Mouse (Mus musculus): ENCODE results near the gene Shpk. TPM values are rescaled to one million over a fixed set of nuclear protein-coding genes. Genes with fewer than 3 reads are reported as not detected.

Shpk gene
- total RNA-seq, 1 experiment: 2.3 TPM

GRCm38 (mm10) chr11:73169231-73169630, 30.0 kb upstream of the Shpk start:
- Histone ChIP-seq H3K9me3 (ENCODE audit: control insufficient read depth, insufficient read depth, low read depth, low read length) (no peaks in the 10 kb centered on the region), H3K36me3 (ENCODE audit: control insufficient read depth, insufficient read depth, low read length, poor library complexity, severe bottlenecking) (peaks cover 6% of the 10 kb centered on the region), H3K4me3 (ENCODE audit: insufficient read depth in 1 of 2, low read depth in 1 of 2, low read length in 2 of 2, poor library complexity in 1 of 2, severe bottlenecking in 1 of 2) (no peak overlapping the region), H3K27ac (ENCODE audit: insufficient read depth, low read depth, low read length, poor library complexity, severe bottlenecking) (no peak overlapping the region), H3K9ac (ENCODE audit: insufficient read depth, low read depth, low read length, poor library complexity, severe bottlenecking) (no peak overlapping the region), H3K4me1 (ENCODE audit: control insufficient read depth in 2 of 2, insufficient read depth in 2 of 2, low read length in 2 of 2, poor library complexity in 1 of 2) (peaks cover 0 to 3% of the 10 kb centered on the region in 2 experiments; a peak in 3 of 4 replicates)
- DNase-seq (ENCODE audit: low read depth, low spot score): peak; percentile 78
- in situ Hi-C loops (cut with MboI; ENCODE audit: low sequenced_read_pairs in 2 of 2, unreplicated experiment in 2 of 2): no loop called here
- 0 out of 2 replicates have a peak, but pooled peaks have one; percentile 27 for TF ChIP-seq HCFC1 (IDR thresholded peaks at IDR 0.05; ENCODE audit: borderline replicate concordance, insufficient read depth, low read length)
- no peak for TF ChIP-seq CHD2 (IDR thresholded peaks at IDR 0.05; ENCODE audit: low read depth, low read length)
- 0 out of 2 replicates have a peak, but pooled peaks have one; percentile 42 for TF ChIP-seq ZC3H11A (IDR thresholded peaks at IDR 0.05; ENCODE audit: borderline replicate concordance, low read depth, low read length)

DNA sequence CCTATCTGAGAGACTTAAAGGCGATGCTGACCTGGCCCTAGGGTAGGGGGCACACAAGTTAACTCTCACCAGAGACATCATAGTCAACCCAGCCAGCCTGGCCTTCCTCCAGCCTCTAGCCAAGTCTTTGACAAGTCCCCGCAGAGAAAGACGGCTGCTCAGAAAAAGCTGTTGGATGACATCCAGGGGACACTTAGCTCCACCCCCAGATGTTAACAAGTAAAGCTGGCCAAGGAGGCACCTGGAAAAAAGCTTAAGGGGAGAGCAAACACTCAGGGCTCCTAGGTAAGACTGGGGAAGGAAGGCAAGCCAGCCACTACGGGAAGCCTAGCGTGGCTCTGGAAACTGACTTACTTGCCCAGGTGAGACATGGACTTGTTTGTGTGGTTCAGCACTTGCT, 27.1 kb upstream of the Shpk start:
- DNase-seq (ENCODE audit: low read depth, low spot score): no peak
- TF ChIP-seq HCFC1 (IDR thresholded peaks at IDR 0.05; ENCODE audit: borderline replicate concordance, insufficient read depth, low read length) (no peak), ZC3H11A (IDR thresholded peaks at IDR 0.05; ENCODE audit: borderline replicate concordance, low read depth, low read length) (no peak)
- Histone ChIP-seq H3K4me1 (ENCODE audit: control insufficient read depth in 2 of 2, insufficient read depth in 2 of 2, low read length in 2 of 2, poor library complexity in 1 of 2) (peaks cover 3 to 5% of the 10 kb centered on the region in 2 experiments), H3K9ac (ENCODE audit: insufficient read depth, low read depth, low read length, poor library complexity, severe bottlenecking) (no peak overlapping the region), H3K9me3 (ENCODE audit: control insufficient read depth, insufficient read depth, low read depth, low read length) (no peaks in the 10 kb centered on the region), H3K36me3 (ENCODE audit: control insufficient read depth, insufficient read depth, low read length, poor library complexity, severe bottlenecking) (peaks cover 8% of the 10 kb centered on the region), H3K27ac (ENCODE audit: insufficient read depth, low read depth, low read length, poor library complexity, severe bottlenecking) (no peak overlapping the region), H3K4me3 (ENCODE audit: insufficient read depth in 1 of 2, low read depth in 1 of 2, low read length in 2 of 2, poor library complexity in 1 of 2, severe bottlenecking in 1 of 2) (no peak overlapping the region)
- in situ Hi-C loops (cut with MboI; ENCODE audit: low sequenced_read_pairs in 2 of 2, unreplicated experiment in 2 of 2): no loop called here

DNA sequence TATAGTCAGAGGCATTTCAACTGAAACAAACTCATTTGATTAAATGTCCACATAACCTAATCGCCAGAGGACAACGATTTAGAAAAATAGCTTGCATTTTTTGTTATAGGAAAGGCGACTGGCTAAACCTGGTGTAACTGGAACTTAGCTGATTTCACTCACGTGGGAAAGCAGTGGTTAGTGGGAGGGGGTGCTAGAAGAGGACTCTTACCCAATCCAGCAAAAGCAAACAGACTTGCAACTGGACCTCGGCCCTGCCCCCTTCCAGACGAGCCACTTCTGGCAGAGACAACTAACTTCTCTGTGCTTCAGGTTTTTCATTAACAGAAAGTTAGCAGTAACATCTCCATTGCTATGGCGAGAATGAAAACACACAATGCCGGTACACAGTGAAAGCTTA, 23.6 kb upstream of the Shpk start:
- peak overlapping the region; percentile 97 to 100 for H3K4me3 ChIP-seq (ENCODE audit: insufficient read depth in 1 of 2, low read depth in 1 of 2, low read length in 2 of 2, poor library complexity in 1 of 2, severe bottlenecking in 1 of 2)
- H3K9me3 ChIP-seq (ENCODE audit: control insufficient read depth, insufficient read depth, low read depth, low read length): no peaks in the 10 kb centered on the region
- H3K36me3 ChIP-seq (ENCODE audit: control insufficient read depth, insufficient read depth, low read length, poor library complexity, severe bottlenecking): peaks cover 8% of the 10 kb centered on the region
- in situ Hi-C loops (cut with MboI; ENCODE audit: low sequenced_read_pairs in 2 of 2, unreplicated experiment in 2 of 2): no loop called here
- H3K4me1 ChIP-seq (ENCODE audit: control insufficient read depth in 2 of 2, insufficient read depth in 2 of 2, low read length in 2 of 2, poor library complexity in 1 of 2): peaks cover 0 to 5% of the 10 kb centered on the region in 2 experiments; a peak in 2 of 4 replicates
- peak overlapping the region; percentile 91; the same call in 1 of the 2 replicates for H3K9ac ChIP-seq (ENCODE audit: insufficient read depth, low read depth, low read length, poor library complexity, severe bottlenecking)
- TF ChIP-seq MAFK (IDR thresholded peaks at IDR 0.05; ENCODE audit: insufficient read depth, low read depth, low read length) (no peak), ZNF384 (IDR thresholded peaks at IDR 0.05; ENCODE audit: low read depth, low read length) (no peak), ZC3H11A (IDR thresholded peaks at IDR 0.05; ENCODE audit: borderline replicate concordance, low read depth, low read length) (no peak), HCFC1 (IDR thresholded peaks at IDR 0.05; ENCODE audit: borderline replicate concordance, insufficient read depth, low read length) (no peak), CHD2 (IDR thresholded peaks at IDR 0.05; ENCODE audit: low read depth, low read length) (no peak)
- H3K27ac ChIP-seq (ENCODE audit: insufficient read depth, low read depth, low read length, poor library complexity, severe bottlenecking): no peak overlapping the region
- DNase-seq (ENCODE audit: low read depth, low spot score): no peak

- Histone ChIP-seq H3K4me1 (ENCODE audit: control insufficient read depth in 2 of 2, insufficient read depth in 2 of 2, low read length in 2 of 2, poor library complexity in 1 of 2) (peaks cover 0 to 5% of the 10 kb centered on the region in 2 experiments; a peak in 2 of 4 replicates), H3K27ac (ENCODE audit: insufficient read depth, low read depth, low read length, poor library complexity, severe bottlenecking) (no peak overlapping the region), H3K36me3 (ENCODE audit: control insufficient read depth, insufficient read depth, low read length, poor library complexity, severe bottlenecking) (peaks cover 5% of the 10 kb centered on the region), H3K4me3 (ENCODE audit: insufficient read depth in 1 of 2, low read depth in 1 of 2, low read length in 2 of 2, poor library complexity in 1 of 2, severe bottlenecking in 1 of 2) (peak overlapping the region; percentile 97 to 100), H3K9ac (ENCODE audit: insufficient read depth, low read depth, low read length, poor library complexity, severe bottlenecking) (peak overlapping the region; percentile 91), H3K9me3 (ENCODE audit: control insufficient read depth, insufficient read depth, low read depth, low read length) (no peaks in the 10 kb centered on the region)
- in situ Hi-C loops (cut with MboI; ENCODE audit: low sequenced_read_pairs in 2 of 2, unreplicated experiment in 2 of 2): no loop called here
- TF ChIP-seq HCFC1 (IDR thresholded peaks at IDR 0.05; ENCODE audit: borderline replicate concordance, insufficient read depth, low read length) (no peak), CHD2 (IDR thresholded peaks at IDR 0.05; ENCODE audit: low read depth, low read length) (no peak), ZC3H11A (IDR thresholded peaks at IDR 0.05; ENCODE audit: borderline replicate concordance, low read depth, low read length) (no peak), MAFK (IDR thresholded peaks at IDR 0.05; ENCODE audit: insufficient read depth, low read depth, low read length) (no peak), ZNF384 (IDR thresholded peaks at IDR 0.05; ENCODE audit: low read depth, low read length) (no peak)
- no peak for DNase-seq (ENCODE audit: low read depth, low spot score)
Observed at GRCm38 (mm10) chr11:73176186-73176585, 23.1 kb upstream of the Shpk start.

Data from ES-E14 (cell line).